Mouse (Mus musculus) neutrophil, adult 83 days (primary cell): ENCODE results near the gene Gm2075. TPM values are rescaled to one million over a fixed set of nuclear protein-coding genes. Genes with fewer than 3 reads are reported as not detected.

Source experiments
- total RNA-seq, 2 experiments: library from RNA; stranded (reverse); gene quantifications; one replicate each; pipeline ENCODE4 v1.2.4; 2023

Gene Gm2075
- total RNA-seq = not detected

GRCm38 (mm10) chr12:88011548-88011947 lies at the start of gene Gm2075:
Gene Gm2075 (plus strand): TSS chr12:88011848.

DNA sequence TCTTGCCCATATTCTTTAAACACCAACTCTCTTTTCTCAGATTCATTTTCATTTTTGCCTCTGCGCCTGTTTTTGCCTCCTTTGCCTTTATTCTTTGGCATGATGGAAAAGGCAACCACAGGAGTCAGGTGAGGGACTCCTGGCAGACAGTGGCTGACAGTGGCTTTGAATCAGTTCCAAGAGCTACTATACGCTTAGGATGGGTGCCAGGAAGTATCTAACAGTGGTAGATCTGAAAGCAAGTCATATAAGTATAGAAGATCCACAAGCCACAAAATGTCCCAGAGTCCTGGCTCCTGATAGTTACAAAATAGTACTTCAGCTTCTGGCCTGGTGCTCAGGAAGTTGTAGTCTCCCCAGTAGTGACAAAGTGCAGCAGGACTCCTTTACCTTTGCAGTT lies 7.0 kb downstream of the Gm2075 start, which contains the start of gene Gm6803:
Gene Gm6803 (minus strand): TSS at position 101 of the 400 bp plus-strand sequence.

GRCm38 (mm10) chr12:88026704-88027103 lies 15.1 kb downstream of the Gm2075 start, which contains the start of gene Gm2056:
Gene Gm2056 (plus strand): TSS chr12:88027004.

Other genes starting within 250 kb of the Gm2075 start
- not detected for gene Gm21319, start 236.1 kb upstream of the Gm2075 start, total RNA-seq
- not detected for gene Gm21936, start 216.3 kb upstream of the Gm2075 start, total RNA-seq
- not detected for gene BB287469, start 195.3 kb upstream of the Gm2075 start, total RNA-seq
- not detected for gene Gm2001, start 169.5 kb upstream of the Gm2075 start, total RNA-seq
- not detected for gene Gm2016, start 137.8 kb upstream of the Gm2075 start, total RNA-seq
- not detected for gene Gm2022, start 116.5 kb upstream of the Gm2075 start, total RNA-seq
- not detected for gene Gm2035, start 92.0 kb upstream of the Gm2075 start, total RNA-seq
- not detected for gene Gm2042, start 57.8 kb upstream of the Gm2075 start, total RNA-seq
- not detected for gene Gm6803, start 6.9 kb downstream of the Gm2075 start, total RNA-seq
- not detected for gene Gm2056, start 15.2 kb downstream of the Gm2075 start, total RNA-seq
- gene Gm16368, start 71.8 kb downstream of the Gm2075 start, total RNA-seq = not detected
- not detected for gene Gm10436, start 170.3 kb downstream of the Gm2075 start, total RNA-seq
- not detected for gene Gm8332, start 238.3 kb downstream of the Gm2075 start, total RNA-seq